Mouse (Mus musculus): ENCODE results near the gene Tubb2a.
"Not testable (repeated sequence)": the region's sequence is repeated elsewhere in the genome, so short reads cannot be mapped to it uniquely, and the experiment has no call there.

Gene Tubb2a

DNA sequence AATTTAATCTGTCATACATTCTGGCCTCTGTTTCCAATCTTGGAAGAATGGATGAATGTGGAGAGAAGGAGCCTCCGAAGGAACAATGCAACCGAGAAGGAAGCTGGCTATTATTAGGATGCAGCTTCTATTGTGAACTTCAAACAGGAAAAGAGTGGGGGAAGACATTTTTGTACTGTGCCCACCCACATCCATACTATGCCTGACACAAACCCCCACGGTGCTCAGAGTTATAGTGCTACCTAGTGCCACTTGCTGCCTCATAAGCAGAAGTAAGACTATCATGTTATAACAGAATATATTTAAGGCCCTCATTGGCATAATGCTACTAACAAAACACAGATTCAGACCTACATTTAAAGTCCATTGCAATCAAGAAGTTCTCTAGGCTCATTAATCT is 11.6 kb upstream of the Tubb2a start:
- DNase-seq (ENCODE audit: low spot score in 2 of 2) = no peak

DNA sequence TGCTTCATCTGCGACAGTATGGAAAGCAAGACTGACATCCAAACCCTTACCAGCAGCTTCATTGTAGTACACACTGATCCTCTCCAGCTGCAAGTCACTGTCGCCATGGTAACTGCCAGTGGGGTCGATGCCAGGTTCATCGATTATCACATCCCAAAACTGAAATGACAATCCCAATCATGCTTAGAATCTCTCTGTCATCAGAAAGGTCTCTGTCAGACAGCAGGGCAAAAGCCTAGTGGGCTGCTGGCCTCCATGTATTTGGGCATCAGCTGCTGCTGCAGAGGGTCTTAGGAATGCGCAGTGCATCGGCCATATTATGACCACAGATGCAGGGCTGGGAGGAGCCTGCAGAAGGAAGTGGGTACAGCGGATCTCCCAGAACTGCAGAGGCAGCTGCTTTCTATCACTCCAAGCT is 11.1 kb upstream of the Tubb2a start:
- DNase-seq (ENCODE audit: low spot score in 2 of 2) = no peak

DNA sequence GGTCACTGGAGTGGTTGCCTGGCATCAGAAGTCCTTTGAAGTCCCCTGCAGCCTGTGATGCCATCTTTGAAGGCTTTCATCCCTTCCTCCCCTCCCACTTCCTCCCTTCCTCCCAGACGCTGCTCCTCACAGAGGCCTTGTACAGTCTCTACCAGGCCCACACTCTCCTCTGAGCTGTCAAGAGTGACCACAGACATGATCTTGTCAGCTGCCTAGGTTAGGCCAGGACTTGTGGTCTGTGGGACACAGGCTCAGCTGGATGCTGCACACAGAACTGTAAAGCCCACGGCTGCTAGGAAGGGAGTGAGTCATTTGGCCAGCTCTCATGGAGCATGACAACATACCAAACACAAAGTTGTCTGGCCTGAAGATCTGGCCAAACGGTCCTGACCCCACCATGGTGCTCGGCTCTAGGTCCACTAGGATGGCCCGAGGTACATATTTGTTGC is 10.4 kb upstream of the Tubb2a start:
- DNase-seq (ENCODE audit: low spot score in 2 of 2) = not testable (repeated sequence)

DNA sequence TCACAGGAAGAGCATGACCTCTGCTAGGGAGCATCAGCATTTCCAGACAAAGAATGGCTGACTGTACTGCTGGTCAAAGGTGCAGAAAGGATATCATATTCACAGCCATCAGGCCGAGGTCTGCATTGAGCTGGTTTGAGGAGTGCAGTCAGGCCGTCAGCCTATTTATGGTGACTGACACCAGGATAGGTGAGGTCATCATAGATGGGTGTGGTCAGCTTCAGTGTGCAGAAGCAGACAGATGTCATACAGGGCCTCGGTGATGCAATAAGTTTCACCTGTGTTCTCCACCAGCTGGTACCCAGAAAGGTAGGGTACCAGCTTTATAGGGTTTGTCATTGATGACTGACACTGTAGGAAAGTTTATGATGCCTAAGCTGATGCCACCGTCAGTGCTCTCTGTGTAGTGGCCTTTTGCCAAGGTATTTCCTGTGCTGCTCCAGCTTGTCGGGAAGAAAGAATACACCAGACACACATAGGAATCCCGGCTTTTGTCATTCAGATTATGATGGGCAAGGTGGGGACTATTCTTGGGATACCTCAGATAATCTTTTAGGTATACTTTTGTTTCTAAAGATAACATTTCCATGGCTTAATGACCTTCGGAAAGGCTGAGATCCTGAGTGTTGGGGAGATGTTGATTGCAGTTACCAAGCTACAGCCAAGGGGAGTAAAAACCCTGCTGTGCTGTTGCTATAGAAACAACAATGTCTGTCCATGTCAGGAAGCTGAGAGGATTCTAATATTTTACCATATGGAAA is 9.4 kb upstream of the Tubb2a start:
- no peak for DNase-seq (ENCODE audit: low spot score in 2 of 2)

DNA sequence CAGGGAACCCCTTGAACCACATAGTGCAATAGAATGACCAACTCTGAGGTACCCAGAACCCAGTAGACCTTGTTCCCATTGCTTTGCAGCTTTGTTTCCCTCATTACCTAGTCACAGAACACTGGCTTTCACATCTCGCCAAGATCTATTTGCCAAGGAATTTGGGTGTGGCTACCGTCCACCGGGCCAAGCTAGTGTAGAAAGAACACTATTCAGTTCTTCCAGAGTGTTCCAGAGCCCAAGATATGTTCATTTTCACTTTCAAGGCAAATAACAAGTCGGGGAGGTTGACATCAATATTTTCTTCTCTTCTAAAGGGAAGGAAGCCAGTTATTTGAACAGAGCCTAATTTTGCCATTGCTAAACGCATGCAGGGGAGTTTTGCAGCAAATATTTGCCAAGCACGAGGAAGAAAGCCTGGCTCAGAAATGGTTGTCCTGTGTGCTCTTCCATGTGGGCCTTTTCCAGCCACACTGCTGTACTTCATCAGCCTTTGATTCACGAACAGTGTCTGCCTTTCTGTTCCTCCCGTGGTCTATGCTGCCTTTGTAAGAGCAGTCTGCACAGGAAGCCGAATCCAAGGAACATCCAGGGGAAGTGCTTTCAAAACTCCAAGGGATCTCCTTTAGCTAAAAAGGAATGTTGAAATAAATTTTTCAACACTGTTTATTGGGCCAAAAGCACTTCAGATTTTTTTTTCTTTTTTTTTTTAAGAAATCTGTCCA is 6.4 kb upstream of the Tubb2a start:
- no peak for DNase-seq (ENCODE audit: low spot score in 2 of 2)

DNA sequence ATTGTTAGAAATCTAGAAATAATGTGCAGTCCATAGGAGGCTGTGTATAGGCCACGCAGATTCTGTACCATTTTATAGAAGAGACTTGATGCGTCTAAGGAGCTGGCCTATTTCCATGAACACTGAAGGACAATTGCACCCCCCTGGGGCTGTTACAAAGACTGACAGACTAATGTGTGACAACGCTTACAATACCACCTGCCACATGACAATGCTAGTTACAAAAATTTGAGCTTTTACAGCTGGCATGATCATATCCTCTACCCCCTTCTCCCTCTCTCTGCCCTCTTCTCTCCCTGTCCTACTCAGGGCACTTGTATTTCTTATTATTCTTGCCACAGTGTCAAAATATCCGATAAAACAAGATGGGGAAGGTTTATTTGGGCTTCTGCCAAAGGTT is 4.1 kb upstream of the Tubb2a start:
- DNase-seq (ENCODE audit: low spot score in 2 of 2) = no peak

DNA sequence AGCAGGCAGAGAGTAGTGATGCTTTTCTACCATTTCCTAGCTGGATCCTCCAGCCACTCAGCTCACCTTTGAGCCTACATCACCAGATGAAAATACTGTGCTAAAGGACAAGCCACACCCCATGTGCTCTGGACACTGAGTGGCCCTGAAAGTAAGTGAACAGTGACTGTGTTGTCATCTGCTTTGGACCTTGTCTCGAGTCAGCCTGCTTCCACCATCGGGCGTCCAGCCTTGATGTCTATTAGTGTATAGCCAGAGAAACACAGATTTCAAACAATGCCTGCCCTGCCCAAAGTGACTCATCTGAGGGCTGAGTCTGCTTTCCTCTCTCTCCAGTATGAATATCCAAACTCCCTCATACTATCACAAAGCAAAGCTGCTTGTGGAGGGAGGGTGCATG is 2.0 kb upstream of the Tubb2a start:
- DNase-seq (ENCODE audit: low spot score in 2 of 2) = no peak

DNA sequence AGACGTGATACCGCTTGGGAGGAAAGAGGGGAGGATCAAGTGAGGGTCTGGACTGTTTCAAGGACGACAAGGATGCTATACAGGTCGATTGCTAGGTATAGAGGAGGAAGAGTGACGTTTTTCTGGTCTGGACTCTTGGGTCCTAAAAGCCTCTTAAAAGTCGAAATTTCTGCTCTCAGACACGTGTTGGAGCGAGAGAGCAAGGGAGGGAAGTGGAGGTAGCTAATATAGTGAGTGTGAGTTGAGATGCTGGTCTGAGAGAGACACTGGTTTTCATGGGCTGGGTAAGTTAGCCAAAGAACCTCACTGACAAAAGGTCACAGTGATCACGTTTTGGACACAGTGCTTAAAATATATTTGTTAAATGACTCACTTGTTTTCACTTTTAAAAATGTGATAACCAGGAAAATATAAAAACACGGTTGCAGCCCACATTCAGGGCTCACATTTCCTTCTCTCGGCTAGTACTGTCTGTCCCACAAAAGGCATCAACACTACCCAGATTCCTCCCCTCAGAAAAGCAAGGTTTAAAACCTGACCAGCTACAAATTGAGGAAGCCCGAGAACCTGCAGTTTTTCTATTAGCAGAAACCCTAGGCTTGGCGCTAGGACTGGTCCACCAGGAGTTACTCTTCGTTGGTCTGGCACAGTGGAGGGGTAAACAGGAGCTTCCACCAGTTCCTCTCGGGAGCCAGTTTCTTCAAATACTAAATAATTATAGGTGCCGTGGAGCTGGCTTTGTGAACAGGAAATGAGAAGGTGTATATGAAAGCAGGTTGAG is 883 bp upstream of the Tubb2a start:
- DNase-seq (ENCODE audit: low spot score in 2 of 2) = no peak

DNA sequence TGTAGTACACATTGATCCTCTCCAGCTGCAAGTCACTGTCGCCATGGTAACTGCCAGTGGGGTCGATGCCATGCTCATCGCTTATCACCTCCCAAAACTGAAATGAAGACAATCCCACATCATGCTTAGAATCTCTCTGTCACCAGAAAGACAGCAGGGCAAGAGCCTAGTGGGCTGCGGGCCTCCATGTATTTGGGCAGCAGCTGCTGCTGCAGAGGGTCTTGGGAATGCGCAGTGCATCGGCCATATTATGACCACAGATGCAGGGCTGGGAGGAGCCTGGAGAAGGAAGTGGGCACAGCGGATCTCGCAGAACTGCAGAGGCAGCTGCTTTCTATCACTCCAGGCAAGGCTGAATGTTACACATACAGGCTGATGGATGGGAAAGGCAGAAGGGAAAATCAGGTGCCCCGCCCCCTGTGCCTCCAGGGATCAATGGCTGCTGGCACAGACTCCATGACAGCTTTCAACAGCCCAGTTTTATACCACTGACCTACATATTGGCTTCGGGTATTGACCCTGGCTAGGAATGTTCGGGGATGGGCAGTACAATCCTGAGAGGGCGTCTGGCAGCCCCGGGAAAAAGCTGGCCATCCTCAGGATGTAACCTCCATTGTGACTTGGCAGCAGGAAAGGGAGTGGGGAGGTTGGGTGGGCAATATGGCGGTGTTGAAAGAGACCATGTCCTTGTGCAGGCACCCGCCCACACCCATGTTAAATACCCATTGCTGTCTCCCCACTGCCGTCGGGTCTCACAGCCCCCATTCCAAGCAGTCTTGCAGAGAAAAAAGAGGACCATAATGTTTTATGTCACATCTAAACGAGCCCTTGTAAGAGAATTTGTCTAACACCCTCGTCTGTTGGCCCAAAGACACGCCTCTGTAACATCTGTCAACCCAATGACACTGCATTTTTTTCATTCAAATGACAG is 981 bp downstream of the Tubb2a start:
- peak in 1 of 2 experiments; percentile 41 for DNase-seq (ENCODE audit: low spot score in 2 of 2)

DNA sequence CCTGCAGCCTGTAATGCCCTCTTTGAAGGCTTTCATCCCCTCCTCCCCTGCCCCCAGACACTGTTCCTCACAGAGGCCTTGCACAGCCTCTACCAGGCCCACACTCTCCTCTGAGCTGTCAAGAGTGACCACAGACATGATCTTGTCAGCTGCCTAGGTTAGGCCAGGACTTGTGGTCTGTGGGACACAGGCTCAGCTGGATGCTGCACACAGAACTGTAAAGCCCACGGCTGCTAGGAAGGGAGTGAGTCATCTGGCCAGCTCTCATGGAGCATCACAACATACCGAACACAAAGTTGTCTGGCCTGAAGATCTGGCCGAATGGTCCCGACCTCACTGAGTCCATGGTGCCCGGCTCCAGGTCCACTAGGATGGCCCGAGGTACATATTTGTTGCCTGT is 1.9 kb downstream of the Tubb2a start:
- DNase-seq (ENCODE audit: low spot score in 2 of 2) = not testable (repeated sequence)

DNA sequence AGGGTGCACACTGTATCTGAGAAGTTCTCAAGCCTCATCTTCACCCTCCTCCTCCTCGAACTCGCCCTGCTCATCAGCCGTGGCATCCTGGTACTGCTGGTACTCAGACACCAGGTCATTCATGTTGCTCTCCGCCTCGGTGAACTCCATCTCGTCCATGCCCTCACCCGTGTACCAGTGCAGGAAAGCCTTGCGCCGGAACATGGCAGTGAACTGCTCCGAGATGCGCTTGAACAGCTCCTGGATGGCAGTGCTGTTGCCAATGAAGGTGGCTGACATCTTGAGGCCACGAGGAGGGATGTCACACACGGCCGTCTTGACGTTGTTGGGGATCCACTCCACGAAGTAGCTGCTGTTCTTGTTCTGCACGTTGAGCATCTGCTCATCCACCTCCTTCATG is 3.4 kb downstream of the Tubb2a start:
- not testable (repeated sequence) for DNase-seq (ENCODE audit: low spot score in 2 of 2)

DNA sequence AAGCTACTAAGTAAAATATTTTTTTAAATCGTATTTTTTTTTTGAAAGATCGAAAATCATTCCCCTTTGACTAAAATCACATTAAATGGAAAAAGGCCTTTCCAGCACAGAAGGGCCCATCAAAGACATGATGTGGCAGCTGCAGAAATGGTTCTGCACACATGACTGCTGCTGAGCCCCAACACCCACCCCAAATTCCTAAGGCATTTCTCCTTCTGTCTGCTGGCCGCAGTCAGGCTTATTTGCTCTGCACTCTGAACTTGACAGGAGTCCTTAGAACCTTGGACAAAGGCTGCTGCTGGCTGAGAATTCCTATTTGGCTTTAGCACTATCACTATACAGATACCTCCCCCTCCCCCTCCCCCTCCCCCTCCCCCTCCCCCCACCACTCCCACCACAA is 5.0 kb downstream of the Tubb2a start:
- no peak for DNase-seq (ENCODE audit: low spot score in 2 of 2)

DNA sequence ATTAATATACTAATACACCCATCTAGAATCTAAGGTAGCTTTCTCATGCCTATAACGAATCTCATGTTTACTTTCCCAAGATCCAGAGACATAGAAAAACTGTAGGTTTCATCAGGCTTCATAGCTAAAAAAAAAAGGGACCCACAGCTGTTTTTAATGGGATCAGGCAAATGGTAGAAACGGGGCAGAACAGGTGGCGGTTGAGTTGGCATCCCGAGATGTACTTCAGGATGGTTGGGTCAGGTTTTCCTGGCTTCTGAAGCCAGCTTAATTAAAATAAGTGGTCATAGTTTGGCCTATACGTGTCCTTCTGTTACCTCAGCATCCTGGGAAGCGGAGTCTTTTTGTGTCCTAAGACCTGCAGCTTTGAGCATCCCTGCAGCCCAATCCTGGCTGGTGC is 6.0 kb downstream of the Tubb2a start:
- no peak for DNase-seq (ENCODE audit: low spot score in 2 of 2)

DNA sequence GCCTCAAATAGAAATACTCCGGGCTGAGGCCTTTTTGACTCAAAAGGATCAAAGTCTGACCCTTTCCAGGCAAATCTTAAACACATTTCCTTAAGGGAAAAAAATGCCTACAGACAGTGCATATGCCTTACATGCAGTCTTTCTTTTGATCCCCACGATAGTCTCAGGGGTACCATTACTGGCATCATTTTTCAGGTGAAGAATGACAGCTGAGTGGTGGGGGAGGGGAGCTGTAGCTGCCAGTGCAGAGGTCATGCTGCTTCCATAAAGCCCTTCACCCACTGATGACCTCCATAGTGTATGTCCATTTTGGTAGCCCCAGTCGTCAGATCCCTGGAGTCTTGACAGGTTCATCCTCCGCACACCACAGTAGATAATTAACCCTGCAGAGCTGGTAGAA is 7.5 kb downstream of the Tubb2a start:
- no peak for DNase-seq (ENCODE audit: low spot score in 2 of 2)

DNA sequence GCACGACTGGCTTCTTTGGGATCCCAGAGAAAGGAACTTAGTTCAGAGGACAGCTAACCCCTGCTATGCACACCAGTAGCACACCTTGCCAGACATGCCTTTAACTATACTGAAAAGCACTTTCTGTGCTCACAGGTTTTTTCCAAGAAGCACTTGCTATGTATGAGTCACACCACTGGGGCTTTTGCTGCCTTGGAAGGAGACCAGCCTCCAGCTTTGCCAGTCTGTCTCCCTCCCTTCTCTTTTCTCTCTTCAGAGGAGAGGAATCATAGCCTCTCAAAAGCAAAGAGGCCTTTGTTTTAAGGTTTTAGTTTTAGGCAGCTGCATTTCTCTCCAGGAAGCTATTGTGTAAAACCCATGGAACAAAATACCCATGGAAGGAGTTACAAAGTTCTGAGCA is 11.5 kb downstream of the Tubb2a start:
- DNase-seq (ENCODE audit: low spot score in 2 of 2) = no peak

DNA sequence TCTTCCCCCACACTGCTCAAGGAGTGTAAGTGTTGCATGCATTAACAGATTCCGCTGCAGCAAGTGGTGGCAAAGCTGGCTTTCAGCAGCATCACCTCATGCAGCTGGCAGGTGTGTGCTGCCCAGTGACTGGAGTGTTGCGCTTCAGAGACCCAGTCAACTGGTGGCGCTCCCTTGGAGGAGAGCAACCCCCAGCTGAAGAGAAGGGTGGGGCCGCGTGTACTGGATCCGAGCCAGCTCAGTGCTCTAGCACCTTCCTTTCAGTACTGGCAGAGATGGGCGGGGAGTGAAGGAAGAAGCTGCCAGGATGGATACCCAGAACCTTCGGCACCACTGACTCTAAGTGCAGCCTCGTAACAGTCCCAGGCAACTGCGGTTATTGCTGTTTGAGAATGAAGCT is 15.3 kb downstream of the Tubb2a start:
- no peak for DNase-seq (ENCODE audit: low spot score in 2 of 2)

DNA sequence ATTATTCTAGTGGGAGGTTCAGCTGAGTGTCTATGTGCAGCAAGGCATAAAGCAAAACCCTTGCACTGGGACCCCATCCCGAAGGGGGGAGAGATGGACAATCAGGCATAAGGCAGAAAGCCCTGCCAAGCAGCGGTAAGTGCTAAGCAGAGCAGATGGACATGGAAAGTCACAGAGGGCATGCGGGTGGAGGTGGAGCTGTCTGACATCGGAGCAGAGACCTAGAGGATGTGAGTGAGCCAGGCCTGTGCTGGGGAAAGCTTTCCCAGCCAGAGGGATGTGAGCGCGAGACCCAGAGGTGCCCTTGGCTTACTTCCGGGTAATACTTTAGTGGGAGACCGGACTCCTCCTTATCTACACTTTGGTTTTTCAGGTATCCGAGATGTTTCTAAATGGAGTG is 17.7 kb downstream of the Tubb2a start:
- no peak for DNase-seq (ENCODE audit: low spot score in 2 of 2)

DNA sequence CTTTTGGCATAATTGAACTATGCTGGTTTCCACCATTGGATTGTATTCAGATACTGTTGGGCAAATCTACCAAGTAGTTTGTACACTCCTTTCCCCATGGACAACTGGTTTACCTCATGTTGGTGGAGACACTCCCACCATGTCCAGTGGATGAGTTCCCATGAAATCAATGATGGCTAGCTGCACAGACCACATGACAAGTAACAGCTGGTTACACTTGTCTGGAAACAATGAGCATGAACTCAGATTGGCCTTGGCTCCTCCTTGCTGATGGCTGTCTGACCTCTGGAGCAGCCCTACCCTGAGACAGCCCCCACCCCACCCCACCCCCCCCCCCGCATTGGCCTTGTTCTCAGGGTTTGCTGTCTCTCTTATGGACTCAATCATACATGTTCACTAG is 20.6 kb downstream of the Tubb2a start:
- DNase-seq (ENCODE audit: low spot score in 2 of 2) = no peak

DNA sequence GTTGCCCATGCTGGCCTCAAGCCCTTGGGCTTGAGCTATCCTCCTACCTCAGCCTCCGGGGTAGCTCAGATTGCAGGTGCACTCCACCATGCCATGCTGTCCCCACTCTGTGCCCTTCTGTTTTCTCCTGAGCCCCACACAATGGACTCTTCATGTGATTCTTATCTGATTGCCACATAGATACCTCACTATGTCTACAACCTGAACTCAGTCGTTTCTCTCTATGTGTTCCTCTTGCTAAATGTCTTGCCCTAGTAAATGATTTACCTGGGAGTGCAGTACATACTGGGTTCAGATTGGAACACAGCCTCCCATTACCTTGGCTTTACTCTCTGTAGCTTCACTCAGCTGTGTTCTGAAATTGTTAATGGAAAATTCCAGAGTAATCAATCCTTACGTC is 22.8 kb downstream of the Tubb2a start:
- DNase-seq (ENCODE audit: low spot score in 2 of 2) = no peak

DNA sequence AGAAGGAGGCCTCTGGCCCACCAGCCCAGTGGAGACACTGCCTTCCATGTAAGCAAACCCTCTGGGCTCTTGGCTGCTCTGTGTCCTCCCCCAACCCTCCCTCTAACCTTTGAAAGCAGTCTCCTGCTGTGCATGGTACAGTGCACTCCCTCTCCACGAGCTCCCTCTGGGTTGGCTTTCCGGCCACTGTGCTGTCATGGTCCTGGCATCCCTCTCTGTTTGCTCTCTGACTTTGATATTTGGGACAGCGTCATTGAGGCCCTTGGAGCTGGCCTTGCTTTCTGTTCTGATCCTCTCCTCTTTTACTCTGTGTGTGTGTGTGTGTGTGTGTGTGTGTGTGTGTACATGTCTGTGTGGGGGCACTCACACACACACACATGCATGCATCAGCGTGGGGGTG is 23.4 kb downstream of the Tubb2a start:
- DNase-seq (ENCODE audit: low spot score in 2 of 2) = no peak

DNA sequence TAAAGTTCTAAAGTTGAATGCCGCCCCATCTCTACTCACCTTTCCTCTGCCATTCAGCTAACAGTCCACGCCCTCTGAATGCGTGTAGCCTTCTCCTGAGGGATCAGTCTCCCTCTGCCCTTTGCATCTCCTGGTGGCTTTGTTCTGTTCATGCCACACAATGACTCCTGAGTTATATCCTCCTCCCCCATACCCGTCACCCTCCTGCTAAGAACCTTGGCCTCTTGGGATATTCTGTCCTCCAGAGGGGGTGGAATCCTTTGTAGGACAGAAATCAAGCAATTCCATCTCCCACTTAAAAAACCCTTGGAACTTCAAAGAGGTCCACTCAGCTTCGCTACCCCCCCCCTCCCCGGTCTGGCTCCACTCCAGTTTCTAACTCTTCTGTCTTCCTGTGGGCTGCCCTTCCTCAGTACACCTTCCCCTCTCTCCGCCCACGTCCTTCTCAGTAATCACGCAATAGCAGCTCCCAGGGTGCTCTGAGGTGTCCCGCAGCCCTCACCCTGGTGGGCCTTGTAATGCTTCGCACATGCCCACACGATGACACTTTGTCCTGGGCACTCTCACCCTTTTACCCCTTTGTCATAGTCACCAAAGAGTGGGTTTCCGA is 24.0 kb downstream of the Tubb2a start:
- no peak for DNase-seq (ENCODE audit: low spot score in 2 of 2)

Data from frontal cortex, postnatal 25 days (tissue).